In genomic region chr4:131240457-131240856, GRCm38 (mm10) we compare ENCODE assay signal across 20 mouse cellular contexts.
DNase-seq lines count a peak whose midpoint lies in the region; TF ChIP-seq lines count a peak whose summit lies in the region.
"Had no signal": no experiment of that assay in that cellular context is flagged by ENCODE, and none has a peak within 500 bp of the region (broad histone marks: within the 10 kb centered on the region; RNA-seq: fewer than 3 reads in every experiment).

No protein-coding gene starts in this region.

- no peak overlapping the region for H3K9ac ChIP-seq in ES-E14 (ENCODE audit: insufficient read depth, low read depth, low read length, poor library complexity, severe bottlenecking)
- H3K9ac ChIP-seq: embryonic facial prominence, embryonic 15.5 days; hindbrain, embryonic 12.5 days; intestine, embryonic 15.5 days had no signal

- in situ Hi-C loops in ES-E14 (cut with MboI; ENCODE audit: low sequenced_read_pairs in 2 of 2, unreplicated experiment in 2 of 2) = no loop called here

- H3K36me3 ChIP-seq in ES-E14 (ENCODE audit: control insufficient read depth, insufficient read depth, low read length, poor library complexity, severe bottlenecking) = no peaks in the 10 kb centered on the region
- H3K36me3 ChIP-seq: embryonic facial prominence, embryonic 15.5 days; heart, embryonic 10.5 days; hindbrain, embryonic 12.5 days; intestine, embryonic 15.5 days had no signal

- no peaks in the 10 kb centered on the region for H3K9me3 ChIP-seq in ES-E14 (ENCODE audit: control insufficient read depth, insufficient read depth, low read depth, low read length)
- H3K9me3 ChIP-seq: embryonic facial prominence, embryonic 15.5 days; heart, embryonic 10.5 days; hindbrain, embryonic 12.5 days; intestine, embryonic 15.5 days had no signal

- peak; percentile 90 for DNase-seq in heart, adult 11 months
- DNase-seq in heart, adult 9 months (ENCODE audit: low spot score in 2 of 2) = no peak
- DNase-seq in A20 (ENCODE audit: low read depth, low spot score) (peak; percentile 22), ES-E14 (ENCODE audit: low read depth, low spot score) (no peak)
- DNase-seq in testis, postnatal 14 days (ENCODE audit: low spot score) = peak; percentile 23
- no peak for DNase-seq in frontal cortex, postnatal 10 days (ENCODE audit: low spot score in 2 of 2)
- no peak for DNase-seq in cerebellum, postnatal 14 days
- DNase-seq: adrenal gland, postnatal 10 days; cerebellum, adult 11-12 months; cerebellum, postnatal 10 days; embryo, embryonic 11 days; gastrocnemius, postnatal 25 days; heart, postnatal 10 days; heart, postnatal 4 days; kidney, adult 18-20 months had no signal

- H3K27ac ChIP-seq in ES-E14 (ENCODE audit: insufficient read depth, low read depth, low read length, poor library complexity, severe bottlenecking) = no peak overlapping the region
- H3K27ac ChIP-seq: embryonic facial prominence, embryonic 15.5 days; heart, embryonic 10.5 days; hindbrain, embryonic 12.5 days; intestine, embryonic 15.5 days had no signal

- H3K4me1 ChIP-seq in ES-E14 (ENCODE audit: control insufficient read depth in 2 of 2, insufficient read depth in 2 of 2, low read length in 2 of 2, poor library complexity in 1 of 2) = no peaks in the 10 kb centered on the region
- H3K4me1 ChIP-seq: intestine, embryonic 15.5 days had no signal

- H3K4me3 ChIP-seq in ES-E14 (ENCODE audit: insufficient read depth in 1 of 2, low read depth in 1 of 2, low read length in 2 of 2, poor library complexity in 1 of 2, severe bottlenecking in 1 of 2) = peak overlapping the region in 1 of 2 experiments; percentile 5; a peak in 1 of 4 replicates
- H3K4me3 ChIP-seq: embryonic facial prominence, embryonic 15.5 days; erythroblast, embryonic 14.5 days; heart, embryonic 10.5 days; hindbrain, embryonic 12.5 days; intestine, embryonic 15.5 days had no signal

TF ChIP-seq in ES-E14, 5 proteins besides CTCF, POLR2A, EP300 and RAD21:
- TF ChIP-seq MAFK (IDR thresholded peaks at IDR 0.05; ENCODE audit: insufficient read depth, low read depth, low read length) (no peak), CHD2 (IDR thresholded peaks at IDR 0.05; ENCODE audit: low read depth, low read length) (0 out of 2 replicates have a peak, but pooled peaks have one; percentile 41), HCFC1 (IDR thresholded peaks at IDR 0.05; ENCODE audit: borderline replicate concordance, insufficient read depth, low read length) (peak; percentile 91)

Comparison
In these comparisons a context has a peak if more than half of its experiments do, and no peak if none do; other contexts are left out.
1. DNase-seq: peak in heart, adult 11 months (single experiment), A20 (single experiment) and testis, postnatal 14 days (single experiment); none in heart, adult 9 months (0 of 2), ES-E14 (single experiment), frontal cortex, postnatal 10 days (0 of 2) and cerebellum, postnatal 14 days (0 of 2).